Mouse (Mus musculus) monocyte, adult 5-6 weeks (primary cell): Measurements from ENCODE around the gene Wdr75. TPM values are rescaled to one million over a fixed set of nuclear protein-coding genes. Genes with fewer than 3 reads are reported as not detected.

Experiments
- ATAC-seq: fragments of 153-309, 156-312 bp; replicated peaks from 2 replicates; pipeline ENCODE4 v1.8.0; 2017; ENCODE audit warnings: mild to moderate bottlenecking; ENCODE audit not compliant: low TSS enrichment, insufficient number of reproducible peaks, severe bottlenecking, poor library complexity, low FRiP score
- total RNA-seq: library from RNA; stranded (forward); fragments of 200-1000, 200-491, 200-594 nt; gene quantifications from 3 replicates; pipeline ENCODE4 v1.2.3, GENCODE M21; 2017

Wdr75 gene
- total RNA-seq = 34.2 to 56.3 TPM (median 38.3 TPM) in 3 replicates

DNA sequence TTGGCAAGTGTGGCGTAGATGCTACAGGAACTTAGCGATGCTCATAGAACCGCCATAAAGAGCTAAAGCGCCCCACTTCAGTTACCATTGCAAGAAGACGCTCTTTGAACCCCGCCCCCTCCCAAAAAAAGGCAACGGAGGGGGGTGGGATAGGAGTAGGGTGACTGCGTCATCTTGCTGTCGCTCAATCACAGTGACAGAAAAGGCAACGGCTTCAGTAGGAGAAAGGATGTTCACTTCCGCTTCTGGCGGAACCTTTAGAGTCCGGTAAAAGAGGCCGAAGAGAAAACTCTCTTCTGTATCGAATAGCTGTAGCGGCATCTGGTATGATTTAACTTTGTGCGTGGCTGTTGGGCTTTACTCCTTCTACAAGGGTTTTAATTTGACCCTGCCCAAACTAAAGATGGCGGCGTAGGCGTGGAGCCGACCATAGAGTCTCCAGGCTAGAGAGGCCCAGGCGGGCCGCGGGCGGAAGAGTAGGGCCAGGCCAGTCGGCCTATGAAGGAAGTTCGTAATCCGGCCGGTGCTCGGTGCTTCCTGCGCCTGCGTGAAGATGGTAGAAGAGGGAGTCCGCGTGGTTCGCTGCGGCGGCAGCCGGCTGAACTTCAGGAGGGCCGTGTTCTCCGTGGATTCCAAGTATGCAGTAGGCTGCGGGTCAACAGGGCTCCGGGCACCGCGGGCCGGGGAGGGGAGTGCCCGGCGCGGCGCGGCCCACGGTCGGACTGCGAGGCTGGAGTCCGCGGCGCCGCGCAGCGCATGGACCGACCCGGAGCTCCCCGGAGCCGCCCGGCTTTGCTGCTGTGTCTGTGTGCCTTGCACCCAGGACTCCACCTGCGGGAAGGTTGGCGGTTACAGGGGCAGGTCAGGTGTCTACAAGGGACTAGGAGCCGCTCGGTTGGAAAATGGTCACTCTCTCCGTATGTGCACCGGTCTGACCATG is at the start of gene Wdr75:
Gene Wdr75, plus strand, starts transcription at position 198 of the 940 bp plus-strand sequence.
- ATAC-seq = peak; percentile 98

GRCm38 (mm10) chr1:45755902-45756301 is 39.1 kb upstream of the Wdr75 start:
- no peak for ATAC-seq

DNA sequence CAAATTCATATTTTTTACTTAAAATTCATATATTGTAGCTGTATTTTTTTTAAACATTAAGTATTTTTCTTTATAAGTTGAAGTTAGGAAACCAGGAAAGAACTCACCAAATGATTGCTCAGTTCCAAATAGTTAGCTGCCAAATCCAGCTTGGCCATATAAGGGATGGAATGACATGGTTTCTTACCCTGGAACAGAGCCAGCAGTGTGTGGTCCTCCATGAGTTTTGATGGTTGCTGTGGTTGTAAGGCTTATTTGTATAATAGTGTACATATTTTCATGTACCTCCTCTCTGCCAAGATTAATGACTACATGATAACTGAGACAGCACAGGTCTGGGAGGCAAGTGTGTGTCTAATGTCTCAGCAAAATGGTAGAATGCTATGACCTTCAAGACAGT is 38.3 kb upstream of the Wdr75 start:
- no peak for ATAC-seq

DNA sequence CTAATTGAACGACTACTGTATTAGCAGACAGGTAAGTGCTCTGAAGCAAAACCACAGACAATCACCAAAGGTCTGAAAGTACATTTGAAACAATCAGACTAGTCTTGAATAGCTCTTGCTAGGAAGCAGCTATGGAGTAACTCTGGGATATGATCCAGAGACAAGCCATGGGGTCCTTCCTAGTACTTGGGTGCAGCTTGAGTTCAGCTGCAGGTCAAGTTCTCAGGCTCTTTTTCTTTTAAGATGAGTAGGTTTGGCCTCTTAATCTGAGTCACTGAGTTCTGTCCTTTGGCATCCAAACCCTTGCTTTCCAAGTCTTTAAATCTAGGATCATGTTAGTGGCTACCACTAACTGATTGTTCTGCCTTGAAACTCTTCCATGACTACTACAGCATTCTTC is 37.0 kb upstream of the Wdr75 start:
- ATAC-seq = no peak

DNA sequence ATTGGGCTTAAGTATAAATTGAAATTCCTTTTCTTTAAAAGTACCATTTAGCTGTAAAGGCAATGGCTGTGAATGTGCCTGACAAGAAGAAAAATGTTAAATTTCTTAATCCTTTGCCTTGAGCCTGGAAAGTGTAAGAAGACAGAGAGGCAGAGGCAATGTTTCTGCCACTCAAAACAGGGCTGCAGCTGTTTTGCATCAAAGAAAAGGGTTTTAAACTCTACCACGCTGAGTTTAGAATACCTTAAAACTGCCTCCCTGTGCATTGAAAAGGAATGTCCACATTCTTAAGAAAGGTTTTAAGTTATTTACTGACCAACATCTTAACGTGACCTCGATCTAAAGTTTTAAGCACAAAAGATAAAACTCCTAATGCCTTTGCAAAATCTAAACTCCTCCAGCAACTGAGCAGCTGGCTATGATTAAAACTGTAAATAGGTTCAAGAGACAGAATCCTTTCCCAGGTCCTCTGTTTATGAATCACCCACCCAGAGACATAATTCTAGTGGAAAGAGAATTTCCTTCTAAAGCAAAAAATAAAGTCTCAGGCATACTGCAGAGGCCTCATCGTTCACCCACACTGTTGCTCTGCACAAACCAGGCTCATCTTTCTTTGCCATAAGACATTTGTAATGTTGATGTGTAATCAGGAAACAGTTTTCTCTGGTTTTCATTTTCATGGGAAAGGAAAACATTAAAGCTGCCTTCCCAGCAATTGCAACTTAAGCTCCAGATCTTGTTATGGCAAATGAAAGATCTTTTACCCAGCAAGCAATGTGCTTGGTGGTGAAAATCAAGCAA is 34.1 kb upstream of the Wdr75 start:
- ATAC-seq = no peak

- no peak for ATAC-seq
Measured at GRCm38 (mm10) chr1:45761468-45761795, 33.5 kb upstream of the Wdr75 start.

DNA sequence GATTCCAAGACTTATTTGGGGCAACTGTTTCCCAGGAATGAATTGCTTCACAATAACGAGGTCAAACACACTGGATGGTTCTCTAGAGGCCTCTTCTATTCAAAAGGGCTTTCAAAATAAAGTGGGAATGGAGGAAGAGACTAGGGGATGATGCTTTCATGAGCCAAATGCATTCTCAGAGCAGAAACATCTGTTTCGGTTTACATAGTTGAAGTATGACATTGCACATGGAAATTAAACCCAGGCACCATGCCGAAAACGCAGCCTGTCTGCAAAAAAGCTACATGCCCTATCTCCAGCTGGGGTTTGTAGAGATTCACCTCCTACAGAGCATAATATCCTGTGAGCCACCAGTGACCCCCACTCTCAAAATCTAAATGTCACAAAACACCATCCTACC is 29.3 kb upstream of the Wdr75 start:
- no peak for ATAC-seq

GRCm38 (mm10) chr1:45766123-45766522 is 28.8 kb upstream of the Wdr75 start:
- no peak for ATAC-seq

- ATAC-seq = no peak
Measured at GRCm38 (mm10) chr1:45767533-45767932, 27.4 kb upstream of the Wdr75 start.

DNA sequence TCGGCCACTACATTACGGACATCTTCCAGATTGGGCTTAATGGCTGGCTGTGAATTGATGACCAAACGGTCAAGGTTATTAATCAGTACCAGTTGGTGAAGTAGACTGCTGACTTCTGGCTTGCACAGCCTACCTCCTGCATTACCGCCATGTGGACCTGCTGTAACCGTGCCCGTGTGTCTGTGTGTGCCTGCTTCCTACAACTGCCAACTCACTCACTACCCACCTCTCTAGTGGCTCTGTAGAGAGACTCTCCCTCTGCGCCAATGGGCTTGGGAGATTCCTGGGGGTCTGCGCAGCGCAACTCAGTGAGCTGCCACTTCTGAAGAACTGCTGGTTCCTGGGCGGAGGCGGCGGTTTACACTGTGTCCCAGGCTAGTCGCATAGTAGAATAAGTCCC is 25.6 kb upstream of the Wdr75 start:
- ATAC-seq = no peak

DNA sequence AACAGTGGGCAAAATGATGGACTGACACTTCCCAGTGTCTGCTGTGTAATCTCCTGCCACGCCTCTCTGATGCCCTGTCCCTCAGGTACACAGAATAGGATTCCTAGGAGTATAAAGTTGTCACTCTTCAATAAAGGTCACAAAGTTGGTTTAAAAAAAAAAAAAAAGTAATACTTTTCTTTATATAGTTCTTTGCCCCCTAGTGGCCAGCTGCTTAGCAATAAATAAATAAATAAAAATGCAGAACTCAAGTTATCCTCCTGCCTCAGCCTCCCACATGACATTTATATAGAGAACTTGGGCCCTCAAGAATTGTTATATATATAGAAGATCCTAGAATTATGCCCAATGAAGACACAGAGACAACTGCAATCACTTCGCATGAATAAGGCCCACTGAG is 24.9 kb upstream of the Wdr75 start:
- no peak for ATAC-seq

DNA sequence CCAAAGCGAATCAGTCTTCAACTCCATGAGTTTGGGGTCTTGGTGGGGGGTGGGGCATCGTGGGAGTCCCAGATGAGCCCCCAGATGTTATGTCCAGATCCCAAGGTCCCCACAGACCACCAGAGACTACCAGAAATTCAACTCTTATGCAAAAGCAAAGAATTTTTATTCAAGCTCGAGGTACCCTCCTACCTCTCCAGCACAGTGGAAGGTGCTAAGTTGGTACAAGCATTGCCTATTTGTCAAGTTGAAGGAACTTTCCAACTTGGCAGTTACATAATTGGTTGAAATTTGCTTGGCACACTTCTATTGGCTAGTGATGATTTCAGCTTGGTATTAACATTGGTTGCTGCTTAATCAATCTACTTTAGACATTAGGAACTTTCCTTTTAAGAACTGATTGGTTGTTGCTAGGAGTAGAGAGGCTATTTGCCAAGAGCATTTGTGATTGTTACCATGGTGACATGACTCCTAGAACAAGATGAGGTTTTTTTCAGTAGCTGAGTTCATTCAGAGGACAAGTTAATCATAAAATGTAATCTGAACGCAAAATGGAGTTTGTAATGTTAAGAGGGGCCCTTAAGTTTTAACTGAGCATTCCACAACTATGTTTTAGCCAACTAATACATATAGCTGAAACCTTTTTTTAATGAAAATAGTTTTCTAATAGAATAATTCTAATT is 14.2 kb upstream of the Wdr75 start:
- no peak for ATAC-seq

GRCm38 (mm10) chr1:45816889-45817288 is 21.9 kb downstream of the Wdr75 start:
- peak; percentile 70; the same call in 1 of the 2 replicates for ATAC-seq

- no peak for ATAC-seq
Measured at GRCm38 (mm10) chr1:45818564-45818963, 23.6 kb downstream of the Wdr75 start.

DNA sequence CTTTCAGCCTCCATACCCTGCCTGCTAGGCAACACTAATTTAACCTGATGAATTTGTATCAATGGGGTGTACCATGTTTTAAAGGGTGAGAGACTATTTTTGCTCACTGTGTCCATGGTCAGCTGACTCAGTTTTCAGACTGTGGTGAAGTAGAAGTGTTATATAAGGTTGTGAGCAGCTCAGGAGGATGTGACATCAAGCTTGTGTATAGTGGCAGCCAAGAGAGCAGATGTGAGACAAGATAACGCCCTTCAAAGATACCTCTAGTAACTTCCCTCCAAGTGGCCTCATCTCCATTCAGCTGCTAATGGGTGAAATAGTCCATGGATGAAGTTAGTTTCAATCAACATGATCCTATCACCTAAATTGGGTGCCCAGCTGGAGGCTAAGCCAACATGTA is 29.5 kb downstream of the Wdr75 start:
- no peak for ATAC-seq

GRCm38 (mm10) chr1:45825140-45825539 is 30.2 kb downstream of the Wdr75 start:
- 0 out of 2 replicates have a peak, but pooled peaks have one; percentile 52 for ATAC-seq

DNA sequence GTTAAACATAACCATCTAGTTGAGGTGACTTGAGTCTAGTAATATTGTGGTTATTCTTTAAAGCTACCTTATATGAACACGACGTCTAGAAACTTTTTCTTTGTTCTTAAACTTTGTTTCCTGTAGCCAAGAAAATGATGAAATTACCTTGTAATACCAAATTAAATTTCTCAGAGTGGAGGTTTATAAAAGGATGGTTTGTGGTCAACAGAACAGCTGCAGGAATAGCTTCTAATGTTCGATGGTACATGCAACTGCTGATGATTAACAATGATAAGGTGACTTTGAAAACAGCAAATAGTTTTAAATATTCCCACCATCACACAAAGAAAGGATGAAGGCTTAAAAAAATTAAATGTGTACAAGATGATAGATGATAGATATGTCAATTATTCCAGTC is 30.7 kb downstream of the Wdr75 start:
- ATAC-seq = no peak

DNA sequence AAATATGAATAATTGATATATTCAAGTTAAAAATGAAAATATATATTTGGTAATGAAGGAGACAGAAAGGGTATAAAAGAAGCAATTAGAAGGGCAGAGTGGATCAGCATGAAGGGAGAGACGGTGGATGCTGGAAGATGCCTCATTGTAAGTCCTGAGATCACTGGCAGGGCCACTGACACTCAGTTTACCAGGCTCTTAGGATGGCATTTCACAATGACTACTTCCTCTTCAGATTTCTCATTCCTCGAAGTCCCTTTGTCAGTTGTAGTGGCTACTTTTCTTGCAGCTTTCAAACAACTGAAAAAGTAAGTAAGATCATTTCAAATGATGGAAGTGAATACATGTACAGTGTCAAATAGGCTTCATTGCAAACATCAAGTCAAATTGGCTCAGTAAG is 31.2 kb downstream of the Wdr75 start:
- no peak for ATAC-seq

- ATAC-seq = peak; percentile 59
Measured at GRCm38 (mm10) chr1:45826796-45827195, 31.8 kb downstream of the Wdr75 start.
